Mouse (Mus musculus) left cerebral cortex, postnatal 25 days (tissue): ENCODE data around the gene Kat2a. TPM values are rescaled to one million over a fixed set of nuclear protein-coding genes. Genes with fewer than 3 reads are reported as not detected.
A peak's percentile ranks its signal among the peaks of the same experiment; 100 is the strongest.

Experiments
- DNase-seq, 2 experiments: peaks; one replicate each; pipeline ENCODE4 v3.0.0; 2022; ENCODE audit warnings: low spot score in 2 of 2, mixed read lengths in 1 of 2
- intact Hi-C: fragments of 180-260 bp; cut with DNase I; formaldehyde crosslinking; loops from one replicate; pipeline ENCODE4 v1.15.1; 2025
- total RNA-seq, 2 experiments: library from RNA; stranded (reverse); gene quantifications; 2 replicates each; pipeline ENCODE4 v1.2.3; 2021

Gene Kat2a
- total RNA-seq, 2 experiments from 2014 or later: 58.9 to 59.4 TPM

DNA sequence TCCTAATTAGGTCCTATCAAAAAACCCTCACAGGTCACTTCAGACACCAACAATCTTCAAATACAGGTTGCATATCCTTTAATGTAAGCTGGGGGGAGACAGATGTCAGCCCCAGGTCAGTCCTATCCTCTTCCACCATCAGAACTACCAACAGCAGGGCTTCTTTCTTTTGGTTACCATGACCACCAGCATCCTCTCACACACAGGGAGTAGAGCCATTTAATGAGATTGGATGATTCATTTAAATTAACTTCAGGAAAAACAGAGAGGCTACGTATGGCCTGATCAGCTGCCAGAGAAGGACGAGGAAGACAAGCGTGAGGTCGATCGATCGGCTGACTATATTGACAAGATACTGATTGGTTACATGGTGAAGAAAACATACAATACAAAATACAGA is 2.7 kb upstream of the Kat2a start:
- intact Hi-C loops: loop anchor here (1.0 to 2.0 kb wide), 3 partner anchors 24 to 244 kb away; partner anchors contain the start of gene Rab5c
- DNase-seq: no peak

GRCm38 (mm10) chr11:100714534-100714915 is 2.3 kb upstream of the Kat2a start:
- intact Hi-C loops: loop anchor here (1.0 to 2.0 kb wide), 3 partner anchors 24 to 244 kb away; partner anchors contain the start of gene Rab5c
- peak; percentile 82 to 85 for DNase-seq

GRCm38 (mm10) chr11:100713735-100714533 is 1.7 kb upstream of the Kat2a start, which contains the start of gene Hspb9:
TSS of gene Hspb9 (plus strand) at chr11:100713850.
- intact Hi-C loops: loop anchor here (1.0 to 2.0 kb wide), 3 partner anchors 25 to 245 kb away; partner anchors contain the start of gene Rab5c
- peak; percentile 49 to 66 for DNase-seq

GRCm38 (mm10) chr11:100713174-100713573 is 909 bp upstream of the Kat2a start:
- DNase-seq: no peak
- intact Hi-C loops: no loop called here

DNA sequence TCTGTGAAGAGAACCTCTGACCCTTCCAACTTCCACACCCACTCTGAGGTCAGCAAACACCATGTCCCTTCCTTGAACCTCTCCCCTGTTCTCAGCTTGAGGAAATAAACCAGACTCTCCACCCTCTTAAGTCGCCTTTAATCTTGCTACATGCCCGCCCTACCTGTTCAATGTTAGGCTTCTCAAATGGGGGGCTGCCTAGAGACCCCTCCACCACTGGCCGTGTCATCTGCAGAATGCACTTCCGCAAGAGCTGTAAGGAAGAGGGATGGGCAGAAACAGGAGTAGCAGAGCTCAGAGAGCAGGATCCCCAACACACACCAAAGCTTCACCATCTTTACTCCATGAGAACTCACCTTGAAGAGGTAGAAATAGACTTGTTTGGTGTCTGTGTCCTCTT is 1.3 kb downstream of the Kat2a start:
- DNase-seq: no peak
- intact Hi-C loops: no loop called here

DNA sequence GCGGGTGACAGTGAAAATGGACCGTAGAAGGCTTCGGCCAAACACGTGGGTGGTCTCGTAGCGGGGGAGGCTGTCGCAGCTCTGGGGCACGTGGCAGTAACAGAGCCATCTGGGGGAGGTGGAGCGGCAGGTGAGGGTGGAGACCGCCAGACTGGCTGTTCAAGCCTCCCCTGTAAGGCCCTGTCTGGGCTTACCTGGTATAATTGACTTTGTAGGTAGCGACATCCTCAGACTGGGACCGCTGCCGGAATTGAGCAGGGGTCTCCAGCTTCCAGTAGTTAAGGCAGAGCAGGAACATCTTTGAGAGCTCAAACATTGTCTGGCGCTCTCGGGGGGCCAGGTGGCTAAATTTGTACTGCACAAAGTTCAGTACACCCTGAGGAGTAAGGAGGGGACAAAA is 1.7 kb downstream of the Kat2a start:
- DNase-seq: no peak
- intact Hi-C loops: no loop called here

GRCm38 (mm10) chr11:100709201-100709810 is 3.0 kb downstream of the Kat2a start:
- DNase-seq: no peak

DNA sequence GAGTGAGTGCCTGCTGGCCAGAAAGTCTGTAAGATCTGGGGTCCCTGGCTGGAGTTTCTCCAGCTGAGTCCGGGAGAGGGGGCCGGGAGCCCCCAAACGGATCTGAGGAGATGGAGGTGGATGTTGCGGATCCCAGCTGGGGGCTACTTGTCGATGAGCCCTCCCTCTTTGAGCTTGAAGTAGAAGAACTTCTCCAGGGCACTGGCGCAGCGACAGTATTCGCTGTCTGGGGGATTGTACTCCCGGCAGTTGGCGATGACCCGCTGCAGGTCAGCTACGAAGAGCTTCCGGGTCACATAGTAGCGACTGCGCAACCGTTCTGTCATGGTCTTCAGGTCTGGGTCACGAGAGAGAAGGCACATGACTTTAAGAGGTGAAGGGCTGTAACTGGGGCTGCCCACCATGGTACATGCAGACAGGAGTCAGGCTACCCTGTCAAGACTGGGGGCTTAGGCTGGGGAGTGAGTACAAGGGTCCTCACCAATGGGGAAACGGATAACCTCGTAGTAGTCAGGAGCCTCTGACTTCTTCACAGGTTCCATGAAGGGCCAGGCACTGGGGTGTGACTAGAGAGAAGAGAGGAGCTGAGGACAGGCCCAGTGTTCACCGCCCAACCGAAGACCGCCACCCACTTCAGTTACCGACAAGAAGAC is 7.0 kb downstream of the Kat2a start:
- DNase-seq: no peak
- intact Hi-C loops: no loop called here

More at GRCm38 (mm10) chr11:100709201-100709810, 3.0 kb downstream of the Kat2a start:
- intact Hi-C loops: no loop called here

- intact Hi-C loops: loop anchor here (2.0 kb wide), 2 partner anchors 77 to 133 kb away; no protein-coding TSS in a partner anchor
- DNase-seq: no peak
Observed at GRCm38 (mm10) chr11:100703851-100704531, 8.3 kb downstream of the Kat2a start, which contains the start of gene Dhx58. TSS of gene Dhx58 (minus strand) at chr11:100704271.

- no peak for DNase-seq
- intact Hi-C loops: loop anchor here (2.0 kb wide), 2 partner anchors 77 to 133 kb away; no protein-coding TSS in a partner anchor
Observed at GRCm38 (mm10) chr11:100703366-100703765, 8.9 kb downstream of the Kat2a start.

DNA sequence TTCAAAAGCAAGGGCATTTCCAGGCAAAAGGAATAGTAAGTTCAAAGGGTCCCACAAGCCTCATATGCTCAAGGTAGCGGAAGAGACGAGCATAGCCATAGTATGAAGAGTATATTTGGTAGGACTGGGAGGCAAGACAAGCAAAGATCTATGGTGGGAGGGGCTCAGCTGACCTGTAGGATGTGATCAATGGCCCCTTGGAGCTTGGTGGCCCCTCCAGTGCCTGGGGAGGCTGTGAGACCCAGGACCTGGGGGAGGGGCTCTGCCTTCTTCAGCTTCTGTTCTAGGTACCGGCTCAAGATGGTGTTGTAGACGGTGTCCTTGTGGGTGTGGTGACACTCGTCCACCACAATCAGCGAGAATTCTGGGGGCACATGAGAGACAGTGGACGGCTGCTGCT is 9.4 kb downstream of the Kat2a start:
- intact Hi-C loops: loop anchor here (2.0 kb wide), 2 partner anchors 76 to 132 kb away; no protein-coding TSS in a partner anchor
- no peak for DNase-seq

DNA sequence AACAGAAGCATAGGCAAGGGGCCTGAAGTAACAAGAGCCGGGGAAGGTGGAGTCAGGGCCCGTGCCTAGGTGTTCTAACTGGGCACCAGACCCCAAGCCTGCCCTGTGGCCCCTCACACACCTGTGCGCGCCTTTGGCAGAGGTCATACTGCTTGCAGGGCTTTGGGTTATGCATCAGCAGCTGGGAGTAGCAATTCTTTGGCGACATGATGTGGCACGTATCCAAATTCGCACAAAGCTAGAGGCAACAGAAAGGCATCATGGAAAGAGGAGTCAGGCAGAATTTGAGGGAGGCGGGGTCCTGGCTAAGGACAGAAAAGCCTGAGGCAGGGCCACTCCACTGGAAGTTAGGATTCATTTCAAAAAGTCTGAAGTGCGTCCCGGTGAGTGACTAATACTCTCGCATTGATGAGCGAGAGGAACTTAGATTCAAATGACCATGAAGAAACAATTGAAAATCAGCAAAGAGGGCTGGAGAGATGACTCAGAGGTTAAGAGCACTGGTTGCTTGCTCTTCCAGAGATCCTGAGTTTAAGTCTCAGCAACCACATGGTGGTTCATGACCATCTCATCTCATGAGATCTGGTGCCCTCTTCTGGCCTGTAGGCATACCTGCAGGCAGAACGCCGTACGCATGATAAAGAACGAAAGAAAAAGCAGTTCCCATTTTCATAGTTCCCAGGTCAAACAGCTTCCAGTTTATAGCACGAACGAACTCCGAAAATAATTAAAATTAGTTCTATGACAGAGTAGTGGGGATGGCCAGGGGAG is 10.0 kb downstream of the Kat2a start:
- intact Hi-C loops: loop anchor here (2.0 kb wide), 2 partner anchors 75 to 131 kb away; no protein-coding TSS in a partner anchor
- peak; percentile 73 to 78 for DNase-seq

GRCm38 (mm10) chr11:100701301-100701700 is 11.0 kb downstream of the Kat2a start:
- intact Hi-C loops: no loop called here

GRCm38 (mm10) chr11:100700710-100701109 is 11.6 kb downstream of the Kat2a start:
- intact Hi-C loops: no loop called here
- no peak for DNase-seq

More at GRCm38 (mm10) chr11:100701301-100701700, 11.0 kb downstream of the Kat2a start:
- DNase-seq: no peak

DNA sequence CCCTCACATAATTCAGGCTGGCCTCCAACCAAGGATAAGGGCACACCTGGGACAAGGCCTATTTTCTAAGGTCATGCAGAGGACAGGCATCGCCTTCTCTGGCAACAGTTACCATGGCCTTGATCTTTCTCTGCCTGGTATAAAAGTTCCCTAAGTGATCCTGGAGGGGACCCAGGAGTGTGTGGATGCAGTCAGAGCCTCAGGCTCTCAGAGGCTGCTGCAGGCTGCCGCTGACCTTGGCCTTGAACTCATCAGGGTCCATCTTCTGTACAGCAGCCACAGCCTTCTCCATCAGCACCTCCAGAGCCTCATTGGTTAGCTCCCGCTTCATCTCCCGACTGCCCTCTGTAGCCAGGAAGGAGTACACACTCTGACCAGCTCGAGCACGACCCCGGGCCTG is 14.3 kb downstream of the Kat2a start:
- DNase-seq: no peak
- intact Hi-C loops: no loop called here

- DNase-seq: peak; percentile 66 to 75
- intact Hi-C loops: loop anchor here (2.0 kb wide), 3 partner anchors 52 to 124 kb away; no protein-coding TSS in a partner anchor
Observed at GRCm38 (mm10) chr11:100694926-100695325, 17.3 kb downstream of the Kat2a start.

DNA sequence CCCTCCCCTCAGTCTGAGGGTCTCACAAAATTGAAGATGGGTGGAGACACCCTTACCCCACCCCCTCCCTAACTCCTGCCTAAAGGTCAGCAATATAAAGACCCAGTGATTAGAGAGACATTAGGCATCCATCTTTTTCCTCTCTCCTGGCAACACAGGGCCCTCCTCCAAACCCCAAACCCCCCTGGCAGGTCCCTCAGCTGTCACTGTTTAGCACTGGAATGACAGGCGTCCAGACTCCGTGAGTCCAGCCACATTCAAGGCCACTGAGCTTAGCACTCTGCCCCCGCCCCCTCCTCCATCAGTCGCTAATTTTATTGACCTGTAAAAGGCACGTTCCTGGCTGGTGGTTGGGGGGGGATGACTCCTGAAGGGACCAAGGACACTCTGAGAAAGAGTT is 19.1 kb downstream of the Kat2a start:
- DNase-seq: no peak
- intact Hi-C loops: no loop called here

DNA sequence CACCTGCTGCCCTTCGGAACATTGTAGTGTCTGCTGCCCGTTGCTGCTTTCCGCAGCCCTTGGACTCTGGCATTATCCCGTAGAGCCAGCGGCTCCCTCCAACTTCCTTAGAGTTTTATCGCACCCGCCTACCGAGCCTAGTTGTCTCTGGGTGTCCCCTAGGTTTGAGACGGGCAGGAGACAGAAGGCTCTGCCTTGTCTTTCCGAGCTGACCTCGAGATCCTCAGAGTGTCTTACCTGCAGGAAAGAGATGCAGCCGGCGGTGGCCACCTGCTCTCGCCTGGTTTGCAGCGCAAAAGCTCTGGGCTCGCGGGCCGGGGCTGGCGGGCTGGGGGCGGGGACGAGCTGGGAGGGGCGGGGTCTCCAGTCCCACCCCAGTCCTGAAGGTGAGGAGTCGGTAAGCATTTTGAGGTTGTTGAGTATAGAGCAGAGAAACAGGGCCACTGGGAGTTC is 20.1 kb downstream of the Kat2a start, which contains the start of gene Zfp385c:
Gene Zfp385c, minus strand, starts transcription at position 292 of the 453 bp plus-strand sequence.
- intact Hi-C loops: no loop called here
- DNase-seq: no peak
